Mouse (Mus musculus) MEL (cell line): ENCODE measurements around the gene Gm48551. TPM values are rescaled to one million over a fixed set of nuclear protein-coding genes. Genes with fewer than 3 reads are reported as not detected.

Source experiments
- DNase-seq: peaks from one replicate; pipeline ENCODE4 v3.0.0; 2011; ENCODE audit warnings: low read depth, low spot score
- H3K27ac ChIP-seq: 2 replicates; pipeline ENCODE4 v1.5.1; 2012; ENCODE audit warnings: low read depth, mild to moderate bottlenecking, control low read depth, low read length, moderate library complexity; ENCODE audit not compliant: control insufficient read depth
- H3K27me3 ChIP-seq, 2 experiments: fragments of 150-350 bp in 1 of 2; sonication (generic) in 1 of 2; 2 replicates each; pipeline ENCODE4 v1.6.1; 2012; ENCODE audit warnings: low read length in 2 of 2, mild to moderate bottlenecking in 2 of 2, improper control_type of control experiment in 1 of 2, moderate library complexity in 1 of 2; ENCODE audit not compliant: insufficient read depth in 2 of 2, control insufficient read depth in 1 of 2
- H3K36me3 ChIP-seq, 2 experiments: 2 replicates each; pipeline ENCODE4 v1.6.1; 2012 to 2014; ENCODE audit warnings: low read length in 2 of 2, improper control_type of control experiment in 1 of 2, inconsistent platforms in 1 of 2, mild to moderate bottlenecking in 1 of 2; ENCODE audit not compliant: insufficient read depth in 2 of 2, control insufficient read depth in 1 of 2
- H3K4me1 ChIP-seq, 2 experiments: fragments of 150-350 bp in 1 of 2; sonication (generic) in 1 of 2; 2 replicates each; pipeline ENCODE4 v1.6.1; 2012; ENCODE audit warnings: low read length in 2 of 2, improper control_type of control experiment in 1 of 2, mild to moderate bottlenecking in 1 of 2; ENCODE audit not compliant: insufficient read depth in 2 of 2, control insufficient read depth in 1 of 2
- H3K4me3 ChIP-seq, 2 experiments: fragments of 150-350 bp in 1 of 2; sonication (generic) in 1 of 2; 2 replicates each; pipeline ENCODE4 v1.5.1; 2012; ENCODE audit warnings: low read depth in 2 of 2, low read length in 2 of 2, mild to moderate bottlenecking in 2 of 2, moderate library complexity in 2 of 2, control low read depth in 1 of 2, improper control_type of control experiment in 1 of 2; ENCODE audit not compliant: control insufficient read depth in 1 of 2, insufficient read depth in 1 of 2
- H3K79me2 ChIP-seq: 2 replicates; pipeline ENCODE4 v1.6.1; 2012; ENCODE audit warnings: mild to moderate bottlenecking, low read length, moderate library complexity; ENCODE audit not compliant: control insufficient read depth, poor library complexity, insufficient read depth
- H3K9ac ChIP-seq: 2 replicates; pipeline ENCODE4 v1.6.1; 2012; ENCODE audit warnings: low read depth, mild to moderate bottlenecking, control low read depth, low read length, moderate library complexity; ENCODE audit not compliant: control insufficient read depth, poor library complexity, severe bottlenecking
- H3K9me3 ChIP-seq: fragments of 150-350 bp; sonication (generic); replicated peaks from 2 replicates; pipeline ENCODE4 v1.6.1; 2012; ENCODE audit warnings: mild to moderate bottlenecking, low read length, improper control_type of control experiment, moderate library complexity; ENCODE audit not compliant: insufficient read depth
- BHLHE40 ChIP-seq: IDR thresholded peaks from 2 replicates; pipeline ENCODE4 v1.6.1; 2012; ENCODE audit warnings: low read depth, mild to moderate bottlenecking, inconsistent platforms, low read length, improper control_type of control experiment, borderline replicate concordance
- CTCF ChIP-seq, 3 experiments: IDR thresholded peaks in 2 of 3; conservative IDR thresholded peaks in 1 of 3; 2 replicates each; pipeline ENCODE4 v1.5.1; 2011 to 2012; ENCODE audit warnings: low read length in 3 of 3, low read depth in 2 of 3, mild to moderate bottlenecking in 2 of 3, improper control_type of control experiment in 1 of 3, inconsistent platforms in 1 of 3, mixed read lengths in 1 of 3, moderate library complexity in 1 of 3; ENCODE audit not compliant: control insufficient read depth in 1 of 3, insufficient read depth in 1 of 3, poor library complexity in 1 of 3, severe bottlenecking in 1 of 3
- E2F4 ChIP-seq: IDR thresholded peaks from 2 replicates; pipeline ENCODE4 v1.6.1; 2011; ENCODE audit warnings: low read depth, low read length, improper control_type of control experiment, borderline replicate concordance
- ELF1 ChIP-seq: IDR thresholded peaks from 2 replicates; pipeline ENCODE4 v1.6.1; 2014; ENCODE audit warnings: low read depth, mild to moderate bottlenecking, inconsistent platforms, low read length, improper control_type of control experiment, moderate library complexity
- EP300 ChIP-seq, 2 experiments: IDR thresholded peaks; 2 replicates each; pipeline ENCODE4 v1.6.1; 2011; ENCODE audit warnings: improper control_type of control experiment in 2 of 2, low read length in 2 of 2, low read depth in 1 of 2, mild to moderate bottlenecking in 1 of 2
- GABPA ChIP-seq: IDR thresholded peaks from 2 replicates; pipeline ENCODE4 v1.6.1; 2012; ENCODE audit warnings: low read depth, mild to moderate bottlenecking, inconsistent platforms, low read length, improper control_type of control experiment, moderate library complexity
- GATA1 ChIP-seq: IDR thresholded peaks from 2 replicates; pipeline ENCODE4 v1.6.1; 2011; ENCODE audit warnings: low read depth, low read length, improper control_type of control experiment
- HCFC1 ChIP-seq: IDR thresholded peaks from 2 replicates; pipeline ENCODE4 v1.6.1; 2012; ENCODE audit warnings: low read depth, mild to moderate bottlenecking, inconsistent platforms, low read length, improper control_type of control experiment, moderate library complexity
- JUND ChIP-seq: IDR thresholded peaks from 2 replicates; pipeline ENCODE4 v1.6.1; 2011; ENCODE audit warnings: low read depth, mild to moderate bottlenecking, improper control_type of control experiment, low read length
- MAFK ChIP-seq: IDR thresholded peaks from 2 replicates; pipeline ENCODE4 v1.6.1; 2011; ENCODE audit warnings: low read depth, mild to moderate bottlenecking, low read length, improper control_type of control experiment, borderline replicate concordance
- MEF2A ChIP-seq: IDR thresholded peaks from 2 replicates; pipeline ENCODE4 v1.6.1; 2014; ENCODE audit warnings: low read depth, mild to moderate bottlenecking, inconsistent platforms, low read length, improper control_type of control experiment; ENCODE audit not compliant: poor library complexity, insufficient replicate concordance, severe bottlenecking; ENCODE audit errors: extremely low read depth
- MXI1 ChIP-seq: IDR thresholded peaks from 2 replicates; pipeline ENCODE4 v1.6.1; 2011; ENCODE audit warnings: mild to moderate bottlenecking, low read depth, low read length, improper control_type of control experiment
- MYC ChIP-seq: IDR thresholded peaks from 2 replicates; pipeline ENCODE4 v1.6.1; 2011; ENCODE audit warnings: low read depth, mild to moderate bottlenecking, low read length, improper control_type of control experiment, moderate library complexity
- NELFE ChIP-seq: IDR thresholded peaks from 2 replicates; pipeline ENCODE4 v1.6.1; 2011; ENCODE audit warnings: low read depth, low read length, improper control_type of control experiment
- NRF1 ChIP-seq: IDR thresholded peaks from 2 replicates; pipeline ENCODE4 v1.6.1; 2014; ENCODE audit warnings: low read depth, mild to moderate bottlenecking, inconsistent platforms, low read length, improper control_type of control experiment, moderate library complexity; ENCODE audit not compliant: poor library complexity, insufficient read depth, severe bottlenecking
- POLR2AphosphoS2 ChIP-seq: IDR thresholded peaks from 2 replicates; pipeline ENCODE4 v1.6.1; 2011; ENCODE audit warnings: low read length, improper control_type of control experiment
- RAD21 ChIP-seq: IDR thresholded peaks from 2 replicates; pipeline ENCODE4 v1.6.1; 2011; ENCODE audit warnings: mild to moderate bottlenecking, low read depth, low read length, improper control_type of control experiment
- SIN3A ChIP-seq: IDR thresholded peaks from 2 replicates; pipeline ENCODE4 v1.6.1; 2012; ENCODE audit warnings: low read length, improper control_type of control experiment, inconsistent platforms
- SMC3 ChIP-seq: IDR thresholded peaks from 2 replicates; pipeline ENCODE4 v1.6.1; 2011; ENCODE audit warnings: low read depth, low read length, improper control_type of control experiment
- TAL1 ChIP-seq: IDR thresholded peaks from 2 replicates; pipeline ENCODE4 v1.6.1; 2012; ENCODE audit warnings: mild to moderate bottlenecking, inconsistent platforms, low read length, moderate library complexity, mixed read lengths
- TBP ChIP-seq: IDR thresholded peaks from 2 replicates; pipeline ENCODE4 v1.8.0; 2011; ENCODE audit warnings: low read depth, low read length, improper control_type of control experiment
- TCF12 ChIP-seq: IDR thresholded peaks from 2 replicates; pipeline ENCODE4 v1.6.1; 2014; ENCODE audit warnings: low read depth, mild to moderate bottlenecking, inconsistent platforms, low read length, improper control_type of control experiment, moderate library complexity
- UBTF ChIP-seq: IDR thresholded peaks from 2 replicates; pipeline ENCODE4 v1.6.1; 2012; ENCODE audit warnings: low read depth, mild to moderate bottlenecking, inconsistent platforms, low read length, improper control_type of control experiment, moderate library complexity, borderline replicate concordance; ENCODE audit not compliant: insufficient read depth
- ZC3H11A ChIP-seq: IDR thresholded peaks from 2 replicates; pipeline ENCODE4 v1.6.1; 2012; ENCODE audit warnings: low read depth, mild to moderate bottlenecking, inconsistent platforms, low read length, improper control_type of control experiment
- ZKSCAN1 ChIP-seq: IDR thresholded peaks from 2 replicates; pipeline ENCODE4 v1.6.1; 2012; ENCODE audit warnings: low read depth, mild to moderate bottlenecking, inconsistent platforms, low read length, improper control_type of control experiment, moderate library complexity
- ZMIZ1 ChIP-seq: IDR thresholded peaks from 2 replicates; pipeline ENCODE4 v1.6.1; 2012; ENCODE audit warnings: low read depth, mild to moderate bottlenecking, inconsistent platforms, low read length, improper control_type of control experiment, moderate library complexity
- polyA plus RNA-seq, 2 experiments: library from polyadenylated mRNA; stranded (reverse) in 1 of 2; unstranded in 1 of 2; fragments of >175 nt in 1 of 2; fragments of >200 nt in 1 of 2; gene quantifications; 2 replicates each; pipeline versions ENCODE4 v1.2.1 to v1.2.4; 2012; ENCODE audit warnings: low replicate concordance in 2 of 2, low read depth in 1 of 2; ENCODE audit not compliant: insufficient read length in 2 of 2, insufficient read depth in 1 of 2, missing spikeins in 1 of 2
- total RNA-seq: library from RNA; depleted of rRNA; stranded (reverse); fragments of 300-350 nt; gene quantifications from 2 replicates; pipeline ENCODE4 v1.2.3, GENCODE M21; 2012

Gm48551 gene
- total and polyA plus RNA-seq, 3 experiments: 0.62 to 2.6 TPM; not detected in 1

- no peak for TF ChIP-seq E2F4
- peak; percentile 62 for TF ChIP-seq RAD21
- TF ChIP-seq ZKSCAN1: no peak
- peak; percentile 68 for TF ChIP-seq ZC3H11A
- TF ChIP-seq TCF12: 0 out of 2 replicates have a peak, but pooled peaks have one; percentile 6
- TF ChIP-seq CTCF (IDR thresholded peaks at IDR 0.05 in 2 of 3, conservative IDR thresholded peaks at IDR 0.05 in 1 of 3; ENCODE audit: control insufficient read depth in 1 of 3, insufficient read depth in 1 of 3, low read depth in 2 of 3, low read length in 3 of 3, poor library complexity in 1 of 3, severe bottlenecking in 1 of 3): peak; percentile 88 to 98 (median 96)
- TF ChIP-seq POLR2AphosphoS2: no peak
- TF ChIP-seq JUND: no peak
- TF ChIP-seq MXI1: no peak
- TF ChIP-seq EP300 (IDR thresholded peaks at IDR 0.05; ENCODE audit: low read depth in 1 of 2, low read length in 2 of 2): no peak
- no peak for TF ChIP-seq ELF1
- no peak for TF ChIP-seq TAL1
- no peak for TF ChIP-seq GATA1
- no peak for TF ChIP-seq NELFE
- TF ChIP-seq HCFC1: no peak
- TF ChIP-seq SMC3: peak; percentile 93
- TF ChIP-seq NRF1: no peak
- TF ChIP-seq GABPA: no peak
- no peak for TF ChIP-seq TBP
- TF ChIP-seq MAFK: no peak
- no peak for TF ChIP-seq MEF2A
- no peak for TF ChIP-seq ZMIZ1
Measured at GRCm38 (mm10) chr10:81389801-81390677, 5.8 kb downstream of the Gm48551 start (continued).

GRCm38 (mm10) chr10:81390678-81390965 lies 6.4 kb downstream of the Gm48551 start:
- no peak overlapping the region for H3K9ac ChIP-seq
- H3K79me2 ChIP-seq: peaks cover 4% of the 10 kb centered on the region; the same call in 1 of the 2 replicates
- H3K36me3 ChIP-seq: peaks cover 0 to under 1% of the 10 kb centered on the region in 2 experiments; a peak in 1 of 4 replicates
- H3K9me3 ChIP-seq: no peaks in the 10 kb centered on the region
- no peak overlapping the region for H3K4me3 ChIP-seq
- H3K4me1 ChIP-seq: peaks cover 6 to 17% of the 10 kb centered on the region in 2 experiments; a peak in 3 of 4 replicates
- TF ChIP-seq SMC3 (no peak), ZC3H11A (no peak), TAL1 (no peak), HCFC1 (no peak), SIN3A (no peak), UBTF (no peak), BHLHE40 (no peak), CTCF (IDR thresholded peaks at IDR 0.05 in 2 of 3, conservative IDR thresholded peaks at IDR 0.05 in 1 of 3; ENCODE audit: control insufficient read depth in 1 of 3, insufficient read depth in 1 of 3, low read depth in 2 of 3, low read length in 3 of 3, poor library complexity in 1 of 3, severe bottlenecking in 1 of 3) (no peak), EP300 (IDR thresholded peaks at IDR 0.05; ENCODE audit: low read depth in 1 of 2, low read length in 2 of 2) (no peak), TBP (no peak), TCF12 (no peak), MYC (no peak), E2F4 (no peak)
- TF ChIP-seq, all 39 proteins: peak for 0
- no peak overlapping the region for H3K27ac ChIP-seq
- no peak for DNase-seq
- no peaks in the 10 kb centered on the region for H3K27me3 ChIP-seq
